Mouse (Mus musculus): ENCODE results near the gene Sox30.

DNA sequence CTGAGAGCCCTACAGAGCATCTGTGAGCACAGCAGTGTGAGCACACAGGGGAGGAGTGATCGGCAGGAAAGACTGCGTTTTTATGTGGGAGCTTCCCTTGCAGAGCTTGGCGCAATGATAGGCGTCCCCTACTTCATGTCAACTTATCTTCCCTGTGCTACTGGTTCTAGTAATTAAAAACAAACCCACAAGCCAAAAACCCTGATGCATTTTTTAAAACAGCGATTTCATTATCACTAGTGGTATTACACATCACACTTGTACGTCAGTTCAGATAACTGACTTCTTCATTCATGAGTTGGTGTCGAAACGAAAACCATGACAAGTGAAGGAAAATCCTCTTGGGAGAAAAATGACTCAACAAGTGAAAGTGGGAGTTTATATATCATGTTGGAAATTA is 41.2 kb upstream of the Sox30 start:
- TF ChIP-seq POLR2A (IDR thresholded peaks at IDR 0.05; ENCODE audit: low read depth, low read length) = no peak
- TF ChIP-seq CTCF (IDR thresholded peaks at IDR 0.05; ENCODE audit: extremely low read depth, insufficient read length, insufficient replicate concordance, low read depth, low read length) = no peak

Measured in small intestine, adult 2 months (tissue).